Mouse (Mus musculus) R1 (cell line): ENCODE measurements at regions not wholly inside any gene's neighbourhood (a gene's known extent, or its start where the extent isn't known, plus 50 kb on each side); places are given as distances from the start of the nearest gene placed in this dataset.

ENCODE experiments used
- DNase-seq: peaks from one replicate; pipeline ENCODE4 v3.0.0-alpha.2; 2018; ENCODE audit warnings: low read depth, low spot score

DNA sequence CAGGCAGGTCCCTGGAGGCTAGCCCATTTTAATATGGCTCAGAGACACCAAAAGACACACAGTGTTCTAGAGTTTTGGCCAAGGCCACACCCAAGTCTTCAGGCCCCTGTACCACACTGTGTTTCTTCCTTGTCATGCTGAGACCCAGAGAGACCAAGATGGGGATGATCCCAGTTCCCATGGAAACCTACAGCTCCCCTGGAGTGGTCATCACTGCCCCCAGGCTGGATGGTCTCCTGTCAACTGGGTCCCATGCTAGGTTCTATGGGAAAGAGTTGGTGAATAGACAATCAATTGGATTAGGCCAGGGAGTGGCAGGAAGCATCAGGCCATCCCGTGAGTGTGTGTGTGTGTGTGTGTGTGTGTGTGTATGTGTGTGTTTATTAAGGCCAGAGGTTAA is 80.5 kb upstream of the Tle3 start:
- peak; percentile 76 for DNase-seq

DNA sequence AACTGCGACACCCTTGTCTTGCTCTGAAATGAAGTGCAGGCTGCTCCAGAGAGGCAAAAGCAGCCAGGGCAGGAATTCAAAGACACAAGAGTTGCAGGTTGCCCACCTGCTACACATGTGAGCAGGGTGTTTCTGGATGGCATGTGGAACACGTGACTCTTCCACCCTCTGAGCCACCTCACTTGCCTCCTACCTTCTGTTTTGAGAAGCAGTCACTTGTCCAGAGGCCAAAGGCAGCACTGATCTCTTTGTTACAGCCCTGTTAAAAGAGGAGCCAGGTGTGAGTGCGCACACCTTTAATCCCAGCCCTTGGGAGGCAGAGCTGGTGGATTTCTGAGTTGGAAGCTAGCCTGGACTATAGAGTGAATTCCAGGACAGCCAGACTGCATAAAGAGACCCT is 79.7 kb upstream of the Tle3 start:
- peak; percentile 63 for DNase-seq

DNA sequence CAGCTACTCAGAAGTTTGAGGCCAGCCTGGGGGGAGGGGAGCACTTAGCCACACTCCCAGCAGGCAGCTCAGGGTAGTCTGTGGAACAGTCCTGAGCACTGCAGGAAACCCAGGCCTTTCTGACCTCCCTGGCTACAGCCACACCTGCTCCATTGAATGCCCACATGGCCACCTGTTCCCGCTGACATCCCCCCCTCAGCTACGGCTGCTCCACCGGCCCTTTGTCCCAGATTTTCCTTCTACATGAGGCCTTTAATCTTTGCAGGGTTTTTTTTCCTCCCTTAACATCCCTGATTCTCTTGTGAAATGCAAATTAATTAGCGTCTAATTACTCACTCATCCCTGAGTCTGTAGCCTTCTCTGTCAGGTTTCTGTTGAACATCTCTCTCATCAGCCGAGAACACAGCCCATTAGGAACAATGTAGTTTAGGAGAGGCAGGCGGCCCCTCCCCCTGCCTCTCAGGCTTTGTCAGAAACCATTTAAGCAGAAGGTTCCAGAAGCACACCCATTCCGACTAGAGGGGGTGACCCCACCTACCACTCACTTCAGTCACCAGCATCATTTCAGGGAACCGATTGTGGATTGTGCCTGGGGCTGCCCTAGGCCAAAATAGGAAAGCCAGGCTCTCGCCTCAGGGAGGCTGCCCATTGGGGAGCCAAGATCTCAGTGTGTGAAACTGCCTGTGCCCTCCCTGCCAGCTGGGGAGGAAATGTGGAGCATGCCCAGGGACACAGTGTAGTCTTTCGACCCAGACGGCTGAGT is 78.8 kb upstream of the Tle3 start:
- DNase-seq, result peak; percentile 86

DNA sequence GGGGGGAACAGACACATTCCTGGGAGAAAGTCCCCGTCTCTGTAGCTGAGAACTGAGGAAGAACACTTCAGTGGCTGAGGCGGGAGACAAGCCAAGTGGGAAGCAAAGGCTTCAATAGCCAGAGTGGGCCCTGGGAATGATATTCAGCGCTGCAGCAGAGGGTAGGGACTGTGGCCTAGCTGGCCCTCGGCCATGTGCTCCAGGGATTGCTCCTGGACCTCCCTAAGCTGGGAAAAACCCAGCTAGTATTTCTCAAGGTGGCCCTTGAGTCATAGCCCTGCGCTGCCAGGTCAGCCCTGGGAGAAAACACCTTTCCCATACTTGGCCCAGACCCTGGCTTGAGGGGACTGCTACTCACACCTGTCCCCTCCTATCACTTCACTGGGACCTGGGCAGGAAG is 77.2 kb upstream of the Tle3 start:
- DNase-seq, result no peak

DNA sequence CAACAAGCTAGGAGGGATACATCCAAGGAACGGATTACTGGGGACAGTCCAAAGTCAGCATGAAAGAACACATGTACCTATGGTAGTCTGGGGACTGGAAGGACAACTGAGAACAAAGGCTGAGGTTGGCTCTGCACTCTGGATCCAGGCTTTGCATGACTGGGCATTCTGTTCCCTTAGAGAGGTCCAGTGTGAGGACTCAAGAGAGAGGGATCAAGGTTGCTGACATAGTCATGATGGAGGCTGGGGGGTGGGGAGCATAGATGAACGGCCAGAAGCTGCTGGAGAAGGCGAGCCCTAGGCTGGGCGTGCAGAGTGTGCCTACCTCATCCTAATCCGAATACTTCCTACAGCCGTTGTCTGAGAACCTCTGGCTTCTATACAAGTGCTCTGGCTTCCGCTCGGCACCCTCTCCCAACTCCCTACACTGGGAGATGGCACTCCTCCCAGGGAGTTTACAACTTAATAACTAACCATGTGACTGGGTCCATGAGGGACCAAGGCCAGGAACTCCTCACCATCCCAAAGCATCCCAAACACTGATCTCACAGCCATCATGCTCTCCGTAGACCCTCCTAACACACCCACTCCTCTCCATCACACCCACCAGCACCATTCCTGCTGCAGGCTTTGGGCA is 75.7 kb upstream of the Tle3 start:
- DNase-seq, result no peak

DNA sequence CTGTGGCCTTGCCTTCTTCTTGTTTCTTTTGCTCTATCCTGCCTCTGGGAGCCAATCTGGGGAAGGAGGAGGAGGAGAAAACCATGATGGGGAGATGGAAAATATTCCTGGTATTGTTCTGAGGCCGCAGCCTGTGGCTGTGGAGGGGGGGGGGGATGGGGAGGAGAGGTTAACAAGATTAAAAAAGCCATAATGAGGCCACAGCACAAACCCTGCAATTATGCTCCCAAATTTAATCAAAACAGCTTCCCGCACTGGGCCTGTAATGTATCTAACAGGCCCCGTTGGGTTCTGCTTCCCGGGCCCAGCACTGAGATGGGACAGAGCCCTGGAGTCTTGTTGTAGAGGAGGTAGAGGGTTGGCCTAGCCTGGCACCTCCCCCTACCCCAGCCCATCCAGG is 74.8 kb upstream of the Tle3 start:
- DNase-seq, result no peak

DNA sequence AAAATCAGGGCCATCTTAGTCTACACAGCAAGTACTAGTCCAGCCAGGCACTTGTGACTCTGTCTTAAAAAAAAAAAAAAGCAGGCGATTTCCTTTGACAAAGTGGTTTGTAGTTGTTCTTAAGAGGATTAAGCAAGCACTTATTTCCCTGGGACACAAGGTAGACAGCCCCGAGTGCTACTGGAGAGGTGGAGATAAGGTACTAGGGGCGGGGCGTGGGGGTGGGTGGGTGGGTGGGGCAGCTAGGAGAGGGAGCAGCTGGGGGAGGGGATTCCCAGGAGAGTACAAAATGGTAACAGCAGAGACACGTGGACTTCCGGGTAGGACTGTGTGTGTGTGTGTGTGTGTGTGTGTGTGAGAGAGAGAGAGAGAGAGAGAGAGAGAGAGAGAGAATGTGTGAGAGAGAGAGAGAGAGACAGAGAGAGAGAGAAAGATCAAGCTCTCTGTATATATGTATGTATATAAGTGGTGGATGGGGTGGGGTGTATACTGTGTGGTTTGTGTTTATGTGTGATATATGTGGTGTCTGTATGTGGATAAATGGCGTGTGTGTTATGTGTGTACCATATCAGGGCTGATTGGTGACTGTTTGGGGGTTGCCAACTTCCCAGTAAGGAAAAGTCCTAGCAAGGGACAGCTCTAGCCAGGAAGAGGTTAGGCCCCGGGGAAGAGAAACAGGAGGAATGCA is 72.1 kb upstream of the Tle3 start:
- DNase-seq, result peak; percentile 52

DNA sequence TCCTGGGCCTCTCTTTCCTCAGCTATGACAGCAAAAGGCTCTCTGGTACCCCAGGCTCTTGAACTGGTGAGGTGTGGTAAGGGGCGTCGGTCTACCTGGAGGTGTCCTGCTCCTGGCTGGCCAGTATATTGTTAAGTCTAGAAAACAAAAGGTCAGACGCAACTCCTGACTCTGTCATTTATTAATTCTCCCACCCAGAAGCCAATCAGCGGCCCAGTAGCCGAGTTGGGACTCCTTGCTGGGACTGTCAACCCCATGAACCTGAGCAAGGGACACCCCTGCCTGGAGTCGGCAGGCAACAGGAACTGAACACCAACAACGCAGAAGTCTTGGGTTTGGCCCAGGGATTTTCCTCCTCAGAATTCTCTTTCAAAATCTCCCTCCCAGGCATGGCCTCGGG is 71.1 kb upstream of the Tle3 start:
- DNase-seq, result no peak

DNA sequence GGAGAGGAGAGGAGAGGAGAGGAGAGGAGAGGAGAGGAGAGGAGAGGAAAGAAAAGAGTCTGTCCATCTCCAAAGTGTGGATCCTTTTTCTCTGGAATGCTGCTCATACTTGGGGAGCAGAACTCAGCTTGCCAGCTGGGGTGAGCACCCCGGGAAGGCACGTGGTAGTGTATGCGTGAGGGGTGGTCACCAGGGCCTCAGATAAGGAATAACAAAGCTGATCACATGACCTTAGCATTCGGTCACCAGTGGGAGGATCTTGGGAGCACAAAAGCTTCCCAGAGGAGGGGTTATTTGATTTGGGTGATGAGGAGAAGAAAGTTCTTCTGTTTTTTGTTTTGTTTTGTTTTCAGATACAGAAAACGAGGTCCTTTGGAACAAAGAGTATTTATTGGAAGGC is 69.4 kb upstream of the Tle3 start:
- peak; percentile 59 for DNase-seq

DNA sequence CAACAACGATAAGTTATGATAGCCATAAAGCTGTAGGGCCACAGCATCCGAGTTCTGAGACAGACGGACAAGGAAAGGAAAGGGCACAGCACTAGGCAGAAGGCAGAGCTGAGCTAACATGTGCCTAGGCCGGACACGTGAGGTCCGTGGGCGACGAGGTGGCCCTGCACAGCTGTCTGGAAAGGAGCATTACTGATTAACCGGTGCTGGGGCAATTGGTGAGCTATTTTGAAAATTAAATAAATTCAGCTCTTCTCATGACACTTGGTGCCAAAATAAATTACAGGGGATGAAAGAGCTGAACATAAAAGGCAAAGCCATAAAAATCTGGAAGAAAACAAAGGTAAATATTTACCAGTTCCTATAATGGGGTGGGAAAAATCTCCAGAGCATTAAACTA is 65.9 kb upstream of the Tle3 start:
- DNase-seq, result no peak

DNA sequence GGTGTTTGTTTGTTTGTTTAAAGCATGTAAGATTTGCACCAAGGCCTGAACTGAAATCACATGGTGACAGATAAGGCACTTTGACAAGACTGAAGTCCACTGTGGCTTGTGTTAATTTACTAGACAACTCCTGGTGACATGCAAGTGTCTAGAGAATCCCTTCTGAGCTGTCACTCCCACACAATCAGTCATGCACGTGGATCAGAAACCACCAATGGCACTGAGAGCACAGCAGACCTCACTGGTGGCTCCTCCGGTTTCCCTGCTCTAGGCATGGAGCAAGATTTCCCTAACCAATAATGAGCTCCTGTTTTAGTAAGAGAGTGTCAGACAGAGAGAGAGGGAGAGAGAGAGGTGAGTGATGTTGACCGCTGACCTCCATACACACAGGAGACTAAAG is 63.1 kb upstream of the Tle3 start:
- no peak for DNase-seq

DNA sequence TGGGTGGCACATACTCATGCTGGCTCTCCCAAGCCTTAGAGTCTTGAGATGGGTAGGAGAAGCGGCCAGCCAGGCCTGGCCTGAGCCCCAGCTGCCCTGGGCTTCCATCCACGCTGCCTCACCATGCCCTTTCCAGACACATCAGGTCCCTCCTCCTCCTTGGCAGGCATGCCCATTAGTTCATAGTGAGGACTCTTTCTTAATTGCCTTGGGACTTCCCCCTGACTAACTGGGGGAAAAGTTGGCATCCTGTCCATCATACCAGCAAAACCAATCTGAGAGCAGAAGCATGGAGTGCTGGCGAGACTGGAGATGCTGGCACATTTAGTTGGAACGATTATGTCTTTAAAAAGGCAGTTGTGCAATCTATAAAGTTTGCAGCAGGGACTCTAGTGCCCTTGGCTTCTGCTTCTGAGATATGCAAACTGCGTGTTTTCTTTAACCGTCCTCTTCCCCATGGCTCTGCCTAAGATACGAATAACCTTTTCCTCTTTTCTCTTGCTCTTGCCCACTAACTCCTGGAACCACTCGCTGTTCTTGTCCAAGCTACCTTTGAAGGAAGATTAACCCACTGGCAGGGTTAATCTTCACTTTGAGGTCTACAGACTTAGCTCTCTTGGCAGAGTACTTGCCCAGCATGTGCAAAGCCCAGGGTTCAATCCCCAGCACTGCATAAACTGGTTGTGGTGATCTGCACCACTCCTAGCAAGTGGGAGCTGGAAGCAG is 62.2 kb upstream of the Tle3 start:
- DNase-seq, result no peak

DNA sequence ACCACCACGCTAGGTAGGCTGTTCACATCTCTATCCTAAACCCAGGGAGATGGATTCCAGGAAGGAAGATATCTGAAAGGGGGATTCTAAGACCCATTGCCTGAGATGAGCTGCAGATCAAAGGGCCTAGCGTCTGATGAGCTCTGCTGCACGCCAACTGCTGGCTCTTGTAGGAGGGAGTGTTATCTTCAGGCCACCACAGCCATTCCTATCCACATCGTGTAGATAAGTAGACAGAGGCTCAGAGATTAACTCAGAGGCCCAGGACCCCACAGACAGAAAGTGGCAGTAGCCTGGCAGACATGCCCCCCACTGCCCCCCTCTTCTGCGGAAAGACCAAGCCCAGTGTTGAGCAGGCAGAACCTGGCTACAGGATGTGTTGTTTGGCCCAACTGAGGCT is 61.6 kb upstream of the Tle3 start:
- no peak for DNase-seq

DNA sequence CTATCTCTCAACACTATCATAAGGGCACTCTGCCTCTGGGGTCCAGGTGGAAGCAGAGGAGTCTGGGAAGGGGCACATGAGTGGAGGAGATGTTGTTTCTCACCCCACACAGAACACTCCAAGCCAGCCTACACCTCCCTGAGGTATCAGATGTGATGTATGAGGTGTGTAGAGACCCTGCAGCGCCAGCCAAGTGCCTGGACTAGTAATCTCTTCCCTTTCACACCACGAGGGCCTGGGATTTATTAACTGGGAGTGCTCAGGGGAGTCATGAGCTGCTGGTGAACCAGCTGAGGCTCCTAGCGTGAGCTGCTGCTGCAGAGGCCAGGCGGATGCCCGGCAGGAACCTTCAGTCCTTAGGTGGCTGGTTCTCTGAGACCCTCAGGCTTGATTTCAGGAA is 60.6 kb upstream of the Tle3 start:
- DNase-seq, result no peak

DNA sequence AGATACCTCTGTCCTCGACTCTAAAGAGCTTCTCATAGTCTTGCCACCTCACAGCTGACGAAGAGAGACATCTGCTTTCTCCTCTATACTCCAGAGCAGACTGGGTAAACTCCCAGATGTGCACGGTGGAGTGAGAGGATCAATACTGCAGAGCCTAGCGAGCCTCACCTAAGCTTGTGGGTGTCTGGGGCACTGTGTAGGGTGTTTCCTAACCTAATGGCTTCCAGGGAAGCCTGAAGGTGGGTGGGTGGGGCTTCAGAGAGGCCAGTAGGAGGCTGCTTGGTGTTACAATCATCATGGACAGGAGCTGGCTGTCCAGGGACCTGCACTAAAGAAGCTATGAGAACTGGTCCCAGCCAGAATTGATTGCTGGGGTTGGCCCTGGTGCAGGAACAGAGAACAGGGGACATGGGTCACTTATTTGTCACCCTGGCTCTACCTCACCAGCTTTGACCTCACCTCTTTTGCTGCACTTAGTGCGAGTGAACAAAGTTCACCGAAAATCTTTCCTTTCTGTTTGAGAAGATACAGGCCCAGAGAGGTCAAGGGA is 57.5 kb upstream of the Tle3 start:
- DNase-seq, result no peak

DNA sequence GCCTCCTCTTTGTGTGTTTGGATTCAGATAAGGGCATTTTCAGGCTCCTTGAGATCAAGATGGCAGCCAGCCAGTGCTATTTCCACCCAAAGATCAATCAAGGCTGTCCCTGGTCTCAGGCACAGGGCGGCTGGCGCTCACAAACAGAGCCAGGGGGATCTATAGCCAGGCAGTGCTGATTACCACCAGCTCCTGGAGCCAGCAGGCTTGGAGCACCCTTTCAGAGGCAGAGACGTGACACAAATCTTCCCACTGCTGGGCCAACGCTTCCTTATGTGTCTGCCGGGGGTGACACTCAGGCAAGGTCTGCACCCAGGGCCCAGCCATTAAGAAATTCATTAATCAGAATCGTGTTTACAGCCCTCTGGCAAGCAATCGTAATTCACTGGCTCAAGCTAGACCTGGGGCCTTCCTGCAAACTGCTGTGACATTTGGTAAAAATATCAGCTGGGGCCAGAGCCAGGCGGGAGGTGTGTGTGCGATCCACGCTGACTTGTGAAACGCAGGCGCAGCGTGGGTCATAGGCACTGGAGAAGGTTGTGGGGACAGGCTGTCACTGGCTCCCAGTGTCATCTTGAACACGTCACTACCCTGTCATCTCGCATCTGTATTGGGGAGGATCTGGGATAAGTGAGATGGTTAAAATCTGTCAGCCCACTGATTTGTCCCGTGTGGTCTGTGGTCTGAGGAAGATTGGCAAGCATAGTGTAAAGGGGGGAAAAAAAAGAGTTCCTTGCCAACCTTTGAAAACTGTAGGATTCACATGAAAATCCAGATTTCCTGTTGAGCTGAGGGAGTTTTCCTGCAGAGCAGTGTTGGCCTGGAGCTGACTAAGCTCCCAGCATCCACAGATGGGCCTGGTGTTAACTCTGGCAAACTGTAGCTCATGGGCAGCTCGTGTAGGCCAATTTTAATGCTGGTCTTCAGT is 56.5 kb upstream of the Tle3 start:
- DNase-seq, result no peak

DNA sequence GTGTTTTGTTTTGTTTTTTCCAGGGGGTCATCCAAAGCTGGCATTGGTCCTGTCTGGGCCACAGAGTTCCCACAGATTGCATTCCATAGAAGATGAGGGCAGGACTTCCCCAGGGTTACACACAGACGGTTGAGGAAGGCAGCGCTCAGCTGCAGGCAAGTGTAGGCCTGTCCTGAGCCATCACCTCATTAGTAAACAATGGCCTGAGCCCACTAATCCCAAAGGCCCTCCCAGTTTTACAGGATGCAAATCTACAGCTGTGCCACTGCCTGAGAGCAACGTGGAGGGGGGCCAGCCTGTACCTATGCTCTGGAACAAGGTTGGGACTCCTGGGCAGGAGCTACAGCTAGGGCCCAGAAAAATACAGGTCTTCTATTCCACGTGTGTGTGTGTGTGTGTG is 55.7 kb upstream of the Tle3 start:
- DNase-seq, result peak; percentile 26

DNA sequence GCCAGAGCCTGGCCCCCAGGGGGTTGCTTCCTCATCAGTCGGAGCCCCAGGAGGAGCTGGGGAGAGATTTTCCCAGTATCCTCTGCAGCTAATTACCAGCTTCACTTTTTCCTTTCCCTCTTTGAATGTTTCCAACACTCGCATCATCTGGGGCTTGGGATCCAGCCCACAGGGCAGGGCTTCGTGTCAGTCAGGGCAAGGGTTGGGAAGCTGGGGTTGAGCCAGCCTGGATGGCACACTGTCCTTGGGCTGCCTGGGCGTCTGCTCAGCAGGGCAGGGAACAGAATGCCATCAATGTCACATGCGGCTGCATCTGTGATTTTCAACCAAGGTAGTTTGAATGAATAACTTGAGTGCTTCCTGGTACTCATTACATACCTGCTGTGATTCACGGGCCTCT is 52.4 kb upstream of the Tle3 start:
- no peak for DNase-seq

DNA sequence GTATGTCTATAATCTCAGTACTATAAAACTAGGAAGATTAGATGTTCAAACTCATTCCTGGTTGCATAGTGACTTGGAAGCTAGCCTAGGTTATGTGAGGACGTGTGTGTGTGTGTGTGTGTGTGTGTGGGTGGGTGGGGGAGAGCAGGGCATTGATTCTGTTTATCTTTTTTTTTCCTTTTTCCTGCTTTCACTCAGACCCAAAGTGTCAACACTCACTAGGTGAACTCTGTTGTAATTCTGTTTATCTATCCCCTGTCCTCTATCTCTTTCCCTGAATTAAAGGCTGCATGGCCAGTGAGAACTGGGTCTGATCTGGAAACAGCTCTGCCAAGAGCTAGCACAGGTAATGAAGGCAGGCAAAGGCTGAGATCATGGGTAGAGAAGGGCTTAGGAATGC is 50.9 kb upstream of the Tle3 start:
- no peak for DNase-seq

DNA sequence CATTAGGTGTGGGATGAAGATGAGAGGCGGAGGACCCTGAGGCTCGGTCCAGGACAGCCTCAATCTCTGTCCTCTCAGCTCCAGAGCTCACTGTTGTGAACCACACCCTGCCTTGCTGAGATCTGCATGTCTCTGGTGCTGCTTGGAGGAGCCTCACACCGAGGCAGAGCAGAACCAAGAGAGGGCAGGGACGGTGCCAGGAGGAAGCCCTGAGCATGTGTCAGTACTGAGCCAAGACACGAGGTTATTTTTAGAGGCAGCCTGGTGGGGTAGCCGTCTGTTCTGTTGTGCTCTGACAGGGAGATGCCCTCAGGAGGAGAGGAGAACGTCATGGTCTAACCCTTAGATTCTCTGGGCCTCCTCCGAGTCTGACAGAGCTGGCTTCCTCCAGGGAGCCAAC is 50.3 kb upstream of the Tle3 start:
- DNase-seq, result no peak

DNA sequence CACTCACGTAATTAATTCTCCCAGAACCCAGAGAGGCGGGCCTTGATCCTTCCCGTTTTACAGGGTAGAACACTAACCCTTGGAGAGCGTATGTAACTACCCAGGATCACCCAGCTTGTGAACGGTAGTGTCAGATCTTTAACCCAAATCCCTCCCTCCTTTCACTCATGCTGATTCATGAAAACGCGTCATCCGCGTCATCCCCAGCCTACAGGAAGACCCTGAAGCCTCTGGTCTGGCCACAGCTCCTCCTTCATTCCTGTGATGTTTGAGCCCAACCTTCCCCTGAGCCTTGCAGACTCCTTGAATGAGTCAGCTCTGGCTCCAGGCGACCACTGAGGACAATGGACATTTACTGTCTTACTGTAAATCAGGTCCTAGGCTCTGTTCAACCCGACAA is 49.8 kb upstream of the Tle3 start:
- DNase-seq, result peak; percentile 47
